Mouse (Mus musculus): Measurements from ENCODE around the gene Ssrp1. TPM values are rescaled to one million over a fixed set of nuclear protein-coding genes. Genes with fewer than 3 reads are reported as not detected.

Gene Ssrp1
- polyA plus RNA-seq, 1 experiment from 2014 or later: 433 TPM

DNA sequence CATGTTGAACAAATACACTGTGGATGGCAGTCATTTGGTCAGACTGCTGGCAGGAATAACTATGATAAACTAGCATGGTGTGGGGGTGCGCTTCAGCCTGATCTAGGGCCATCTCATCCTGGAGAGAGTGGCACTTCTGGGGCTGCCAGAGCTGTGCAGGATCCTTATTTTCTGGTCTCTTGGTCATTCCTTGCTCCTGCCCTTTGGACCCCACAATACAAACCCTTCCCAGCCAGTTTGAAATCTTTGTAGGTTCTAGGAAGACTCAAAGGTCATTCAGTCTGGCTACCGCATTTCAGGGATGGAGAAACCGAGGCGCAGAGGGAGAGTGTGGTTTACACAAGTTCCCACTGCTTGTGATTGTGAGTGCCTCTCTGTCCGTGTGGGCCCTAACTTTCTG lies 29.9 kb downstream of the Ssrp1 start:
- peaks cover 60% of the 10 kb centered on the region for H3K36me3 ChIP-seq
- DNase-seq (ENCODE audit: low spot score): no peak
- H3K4me3 ChIP-seq: no peak overlapping the region
- H3K9me3 ChIP-seq (replicated peaks): no peaks in the 10 kb centered on the region
- 92% methylated on average over 5 of the region's 5 CpGs for WGBS
- no peaks in the 10 kb centered on the region for H3K27me3 ChIP-seq (ENCODE audit: low read depth, poor library complexity, severe bottlenecking)
- no peak overlapping the region for H3K27ac ChIP-seq
- H3K4me1 ChIP-seq: 0 out of 2 replicates have a peak, but pooled peaks cover 3% of the 10 kb centered on the region

DNA sequence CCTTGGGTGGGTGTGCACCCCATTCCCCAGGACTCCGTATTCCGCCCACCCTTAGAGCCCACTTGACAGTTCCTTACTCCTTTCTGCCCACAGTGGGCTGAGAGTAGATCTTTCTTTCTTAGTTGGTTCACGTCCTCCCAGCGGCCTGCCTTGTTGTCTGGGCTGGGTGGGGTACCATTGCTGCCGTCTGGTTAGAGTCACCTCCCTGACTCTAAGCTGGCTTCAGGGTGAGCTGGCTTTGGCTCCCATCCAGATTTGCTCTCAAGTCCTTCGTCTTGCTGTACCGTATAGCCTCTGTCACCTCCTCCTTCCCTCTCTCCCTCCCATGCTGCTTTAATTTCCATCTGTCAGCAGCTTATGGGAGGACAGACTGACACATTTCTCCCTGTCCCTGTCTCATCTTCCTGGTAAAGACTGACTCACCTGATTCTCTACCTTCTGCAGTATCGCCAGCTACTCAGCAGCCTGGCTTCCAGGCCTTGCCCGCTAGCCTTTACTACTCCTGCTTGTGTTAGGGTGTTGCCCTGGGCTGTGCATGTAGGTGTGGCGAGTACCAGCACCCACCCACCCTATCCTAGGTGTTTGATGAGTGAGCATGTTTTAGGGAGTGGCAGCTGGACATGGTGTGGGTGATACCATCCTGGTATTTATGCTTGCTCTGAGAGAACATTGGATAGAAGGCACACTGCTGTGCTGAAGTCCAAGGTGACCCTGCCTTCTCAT lies 31.0 kb downstream of the Ssrp1 start:
- H3K4me3 ChIP-seq: no peak overlapping the region
- peaks cover 3% of the 10 kb centered on the region; the same call in 1 of the 2 replicates for H3K4me1 ChIP-seq
- DNase-seq (ENCODE audit: low spot score): no peak
- no peaks in the 10 kb centered on the region for H3K27me3 ChIP-seq (ENCODE audit: low read depth, poor library complexity, severe bottlenecking)
- peaks cover 59% of the 10 kb centered on the region for H3K36me3 ChIP-seq
- no peak overlapping the region for H3K27ac ChIP-seq
- H3K9me3 ChIP-seq (replicated peaks): no peaks in the 10 kb centered on the region
- WGBS: 86% methylated on average over 10 of the region's 10 CpGs

DNA sequence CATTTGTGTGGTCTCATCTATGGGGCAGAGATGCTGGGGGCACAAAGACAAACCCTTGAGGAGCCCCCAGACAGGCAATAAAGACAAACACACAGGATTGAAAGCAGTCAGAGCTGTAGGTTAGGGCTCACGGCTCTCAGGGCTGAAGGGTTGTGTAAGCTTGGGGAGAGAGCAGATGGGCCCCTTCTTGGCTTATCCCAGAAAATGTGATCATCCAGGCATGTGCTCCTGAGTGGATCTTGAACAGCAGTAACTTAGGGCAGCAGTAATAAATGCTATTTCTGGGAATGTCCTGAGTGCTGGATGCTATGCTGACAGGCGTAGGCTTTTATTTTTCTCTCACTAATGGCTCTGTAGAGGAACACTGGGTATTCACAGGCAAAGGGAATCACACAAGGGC lies 31.6 kb downstream of the Ssrp1 start:
- Histone ChIP-seq H3K36me3 (peaks cover 57% of the 10 kb centered on the region), H3K27ac (no peak overlapping the region), H3K9me3 (replicated peaks) (no peaks in the 10 kb centered on the region), H3K27me3 (ENCODE audit: low read depth, poor library complexity, severe bottlenecking) (no peaks in the 10 kb centered on the region), H3K4me3 (no peak overlapping the region), H3K4me1 (peaks cover 3% of the 10 kb centered on the region; the same call in 1 of the 2 replicates)
- WGBS: 94% methylated on average over 2 of the region's 2 CpGs
- no peak for DNase-seq (ENCODE audit: low spot score)

DNA sequence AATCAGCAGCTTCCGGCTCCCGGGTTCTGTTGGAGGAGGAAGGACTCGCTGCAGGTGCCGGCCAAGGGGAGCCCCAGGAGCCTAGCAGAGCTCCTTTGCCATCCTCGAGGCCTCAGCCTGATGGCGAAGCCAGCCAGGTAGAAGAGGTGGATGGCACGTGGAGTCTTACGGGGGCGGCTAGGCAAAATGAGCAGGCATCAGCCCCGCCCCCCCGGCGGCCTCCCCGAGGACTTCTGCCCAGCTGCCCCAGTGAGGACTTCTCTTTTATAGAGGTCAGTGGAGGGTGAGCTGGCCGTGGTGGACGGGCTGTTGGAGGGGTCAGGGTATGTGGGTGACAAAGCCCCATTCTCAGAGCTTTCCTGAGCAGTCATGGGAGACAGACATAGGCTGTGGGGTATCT lies 33.1 kb downstream of the Ssrp1 start:
- Histone ChIP-seq H3K27me3 (ENCODE audit: low read depth, poor library complexity, severe bottlenecking) (no peaks in the 10 kb centered on the region), H3K4me1 (peaks cover 3% of the 10 kb centered on the region; the same call in 1 of the 2 replicates), H3K9me3 (replicated peaks) (no peaks in the 10 kb centered on the region), H3K27ac (peak overlapping the region; percentile 9; the same call in 1 of the 2 replicates), H3K4me3 (no peak overlapping the region), H3K36me3 (peaks cover 43% of the 10 kb centered on the region)
- 79% methylated on average over 15 of the region's 15 CpGs for WGBS
- DNase-seq (ENCODE audit: low spot score): no peak

DNA sequence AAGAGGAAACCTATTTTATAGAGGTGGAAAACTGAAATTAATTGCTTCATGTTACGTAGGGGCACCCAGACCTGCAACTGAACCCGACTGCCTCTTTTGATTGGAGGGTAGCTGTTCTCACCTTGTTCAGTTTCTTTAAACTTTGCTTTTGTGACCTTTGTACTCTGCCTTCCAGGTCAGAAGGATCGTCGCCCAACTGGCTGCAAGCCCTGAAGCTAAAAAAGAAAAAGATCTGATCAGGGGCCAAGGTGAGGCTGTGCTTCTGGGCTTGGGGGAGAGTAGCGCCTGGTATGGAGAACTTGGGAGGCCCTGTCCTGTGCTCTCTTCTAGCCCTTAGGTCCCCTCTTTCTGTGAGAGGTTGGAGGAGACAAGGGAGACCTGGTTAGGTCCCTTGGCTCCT lies 34.9 kb downstream of the Ssrp1 start:
- 89% methylated on average over 5 of the region's 5 CpGs for WGBS
- no peak overlapping the region for H3K27ac ChIP-seq

DNA sequence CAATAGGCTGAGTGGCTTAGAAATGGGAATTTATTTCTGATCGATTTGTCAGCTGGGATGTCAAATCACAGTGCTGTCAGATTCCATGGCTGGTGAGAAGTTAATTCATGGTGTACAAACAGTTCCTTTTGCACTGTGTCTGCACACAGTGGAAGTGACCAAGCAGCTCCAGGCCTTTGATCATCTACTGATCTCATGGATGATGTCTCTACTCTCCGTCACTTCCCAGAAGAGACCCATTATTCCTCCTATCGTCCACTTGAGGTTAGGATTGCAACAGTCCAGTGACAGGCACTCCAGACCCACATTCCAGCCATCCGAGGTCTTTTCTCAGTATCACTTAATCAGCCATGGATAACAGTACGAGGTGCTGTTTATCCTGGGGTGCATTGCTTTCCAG lies 36.7 kb downstream of the Ssrp1 start:
- DNase-seq (ENCODE audit: low spot score): no peak
- H3K27me3 ChIP-seq (ENCODE audit: low read depth, poor library complexity, severe bottlenecking): no peaks in the 10 kb centered on the region
- H3K9me3 ChIP-seq (replicated peaks): no peaks in the 10 kb centered on the region
- 91% methylated on average over 5 of the region's 5 CpGs for WGBS
- H3K4me1 ChIP-seq: peaks cover 3% of the 10 kb centered on the region; the same call in 1 of the 2 replicates
- no peak overlapping the region for H3K27ac ChIP-seq
- peaks cover 35% of the 10 kb centered on the region for H3K36me3 ChIP-seq
- H3K4me3 ChIP-seq: no peak overlapping the region

More for the DNA sequence above, 34.9 kb downstream of the Ssrp1 start:
- Histone ChIP-seq H3K36me3 (peaks cover 35% of the 10 kb centered on the region), H3K4me3 (no peak overlapping the region), H3K9me3 (replicated peaks) (no peaks in the 10 kb centered on the region), H3K4me1 (peaks cover 3% of the 10 kb centered on the region; the same call in 1 of the 2 replicates), H3K27me3 (ENCODE audit: low read depth, poor library complexity, severe bottlenecking) (no peaks in the 10 kb centered on the region)
- DNase-seq (ENCODE audit: low spot score): no peak

DNA sequence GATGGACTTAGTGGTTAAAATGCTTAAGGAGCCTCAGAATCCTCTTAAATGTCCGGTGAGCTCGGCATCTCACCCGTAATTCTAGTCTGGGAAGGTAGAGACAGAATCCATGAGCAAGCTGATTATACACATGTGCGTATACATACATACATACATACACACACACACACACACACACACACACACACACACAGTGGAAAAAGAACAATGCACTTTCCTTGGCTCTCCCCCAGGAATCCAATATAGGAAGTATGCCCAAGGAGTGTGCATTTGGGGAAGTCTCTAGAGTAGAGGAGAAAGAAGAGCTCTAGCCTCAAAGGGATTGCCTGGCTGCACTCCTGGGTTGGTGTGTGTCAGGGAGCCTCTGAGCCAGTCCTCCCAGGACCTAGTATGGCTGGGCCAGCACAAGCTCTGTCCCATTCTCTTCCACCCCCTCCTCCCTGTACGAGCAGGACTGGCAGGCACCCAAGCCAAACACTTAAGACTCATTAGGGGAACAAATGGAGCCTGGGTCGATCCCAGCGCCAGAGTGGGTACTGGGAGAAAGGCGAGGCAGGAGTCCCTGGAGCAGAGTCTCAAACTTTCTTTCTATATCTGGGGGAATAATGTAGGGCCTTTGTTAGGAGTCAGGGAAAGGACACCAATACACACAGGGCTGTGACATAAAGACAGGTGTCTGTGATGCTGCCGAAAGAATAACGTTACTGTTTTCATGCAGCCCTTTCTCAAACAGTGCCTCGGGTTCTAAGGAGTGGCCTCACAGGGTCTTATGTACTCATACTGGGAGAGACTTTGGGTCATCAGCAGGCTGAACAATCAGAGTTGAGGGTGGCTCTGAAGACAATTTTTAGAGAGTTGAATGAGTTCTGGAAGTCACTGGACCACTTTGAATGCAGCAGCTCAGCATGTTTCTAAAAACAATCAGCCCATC lies 51.9 kb downstream of the Ssrp1 start:
- H3K27me3 ChIP-seq (ENCODE audit: low read depth, poor library complexity, severe bottlenecking): no peaks in the 10 kb centered on the region
- WGBS: 74% methylated on average over 11 of the region's 11 CpGs
- no peak overlapping the region for H3K27ac ChIP-seq
- H3K36me3 ChIP-seq: no peaks in the 10 kb centered on the region
- H3K9me3 ChIP-seq (replicated peaks): no peaks in the 10 kb centered on the region
- H3K4me1 ChIP-seq: no peaks in the 10 kb centered on the region
- DNase-seq (ENCODE audit: low spot score): no peak
- H3K4me3 ChIP-seq: no peak overlapping the region

DNA sequence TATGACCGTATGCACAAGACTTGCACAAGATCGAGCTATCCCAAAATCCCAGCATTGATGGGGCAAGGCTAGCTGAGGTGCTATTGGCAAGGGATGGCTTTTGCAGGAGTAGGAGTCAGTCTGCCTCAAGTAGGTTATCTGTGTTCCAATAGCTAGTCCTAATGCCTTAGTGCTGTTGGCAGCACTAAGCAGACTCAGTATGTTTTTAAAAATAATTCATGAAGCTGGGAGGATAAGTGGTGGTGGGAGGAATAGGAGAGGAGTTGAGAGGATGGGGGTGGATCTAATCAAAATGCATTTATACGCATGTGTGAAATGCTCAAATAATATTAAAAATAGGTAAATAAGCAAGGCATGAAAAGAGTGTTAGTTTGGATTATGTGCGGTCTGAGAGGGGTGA lies 54.3 kb downstream of the Ssrp1 start:
- H3K27ac ChIP-seq: no peak overlapping the region
- 92% methylated on average over 4 of the region's 4 CpGs for WGBS
- H3K9me3 ChIP-seq (replicated peaks): no peaks in the 10 kb centered on the region
- no peaks in the 10 kb centered on the region for H3K27me3 ChIP-seq (ENCODE audit: low read depth, poor library complexity, severe bottlenecking)
- no peak overlapping the region for H3K4me3 ChIP-seq
- no peaks in the 10 kb centered on the region for H3K36me3 ChIP-seq
- DNase-seq (ENCODE audit: low spot score): no peak
- H3K4me1 ChIP-seq: no peaks in the 10 kb centered on the region

DNA sequence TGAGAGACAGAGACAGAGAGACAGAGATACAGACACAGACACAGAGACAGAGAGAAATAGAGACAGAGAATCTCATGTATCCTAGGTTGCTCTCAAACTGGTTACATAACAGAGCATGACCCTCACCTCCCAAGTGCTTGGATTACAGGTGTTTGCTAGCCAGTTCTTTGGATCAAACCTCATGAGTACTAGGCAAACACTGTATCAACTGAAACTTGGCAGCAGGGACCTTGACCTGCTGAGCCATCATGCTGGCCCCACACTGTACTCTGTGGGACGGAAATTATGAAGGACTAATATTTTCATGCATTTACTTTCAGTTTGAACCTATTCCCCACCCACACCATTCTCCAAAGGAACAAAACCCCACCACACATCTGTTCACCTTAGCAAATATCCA lies 56.3 kb downstream of the Ssrp1 start:
- H3K36me3 ChIP-seq: no peaks in the 10 kb centered on the region
- no peaks in the 10 kb centered on the region for H3K9me3 ChIP-seq (replicated peaks)
- no peaks in the 10 kb centered on the region for H3K27me3 ChIP-seq (ENCODE audit: low read depth, poor library complexity, severe bottlenecking)
- H3K27ac ChIP-seq: no peak overlapping the region
- no peak overlapping the region for H3K4me3 ChIP-seq
- DNase-seq (ENCODE audit: low spot score): no peak
- 90% methylated on average over 1 of the region's 1 CpGs for WGBS
- no peaks in the 10 kb centered on the region for H3K4me1 ChIP-seq

GRCm38 (mm10) chr2:85095906-85096305 lies 58.9 kb downstream of the Ssrp1 start:
- DNase-seq (ENCODE audit: low spot score): no peak
- WGBS: 63% methylated on average over 5 of the region's 5 CpGs
- Histone ChIP-seq H3K9me3 (replicated peaks) (no peaks in the 10 kb centered on the region), H3K27me3 (ENCODE audit: low read depth, poor library complexity, severe bottlenecking) (no peaks in the 10 kb centered on the region), H3K36me3 (no peaks in the 10 kb centered on the region), H3K4me3 (no peak overlapping the region), H3K4me1 (no peaks in the 10 kb centered on the region), H3K27ac (0 out of 2 replicates have a peak overlapping the region, but pooled peaks have one; percentile 37)

Other genes with a start within 250 kb of the Ssrp1 start
- gene Ube2l6, start 238.4 kb upstream of the Ssrp1 start, polyA plus RNA-seq (2016; fragmentation: Nextera tagmentation; extraction: Ambion mirVana): 17.6 and 19.2 TPM in 2 replicates
- 0.11 and 0.56 TPM in 2 replicates for gene Smtnl1, start 214.6 kb upstream of the Ssrp1 start, polyA plus RNA-seq (2016; fragmentation: Nextera tagmentation; extraction: Ambion mirVana)
- 64.5 and 71.0 TPM in 2 replicates for gene Timm10, start 210.2 kb upstream of the Ssrp1 start, polyA plus RNA-seq (2016; fragmentation: Nextera tagmentation; extraction: Ambion mirVana)
- 36.6 and 42.6 TPM in 2 replicates for gene Slc43a1, start 198.4 kb upstream of the Ssrp1 start, polyA plus RNA-seq (2016; fragmentation: Nextera tagmentation; extraction: Ambion mirVana)
- gene Rtn4rl2, start 150.5 kb upstream of the Ssrp1 start, polyA plus RNA-seq (2016; fragmentation: Nextera tagmentation; extraction: Ambion mirVana): 0.74 and 1.0 TPM in 2 replicates
- gene Slc43a3, start 100.7 kb upstream of the Ssrp1 start, polyA plus RNA-seq (2016; fragmentation: Nextera tagmentation; extraction: Ambion mirVana): 30.4 and 32.8 TPM in 2 replicates
- 0.18 TPM in 1 of 2 replicates, not detected in the other for gene Prg2, start 56.8 kb upstream of the Ssrp1 start, polyA plus RNA-seq (2016; fragmentation: Nextera tagmentation; extraction: Ambion mirVana)
- gene Prg3, start 49.0 kb upstream of the Ssrp1 start, polyA plus RNA-seq (2016; fragmentation: Nextera tagmentation; extraction: Ambion mirVana): 0.15 TPM in 1 of 2 replicates, not detected in the other
- gene P2rx3, start 228 bp downstream of the Ssrp1 start, polyA plus RNA-seq (2016; fragmentation: Nextera tagmentation; extraction: Ambion mirVana): 2.1 and 2.8 TPM in 2 replicates
- 28.7 and 32.0 TPM in 2 replicates for gene Tnks1bp1, start 10.8 kb downstream of the Ssrp1 start, polyA plus RNA-seq (2016; fragmentation: Nextera tagmentation; extraction: Ambion mirVana)
- 32.9 and 40.6 TPM in 2 replicates for gene Aplnr, start 99.0 kb downstream of the Ssrp1 start, polyA plus RNA-seq (2016; fragmentation: Nextera tagmentation; extraction: Ambion mirVana)
- gene Lrrc55, start 160.0 kb downstream of the Ssrp1 start, polyA plus RNA-seq (2016; fragmentation: Nextera tagmentation; extraction: Ambion mirVana): 0.19 and 0.31 TPM in 2 replicates

All from limb, embryonic 10.5 days (tissue).